Mouse (Mus musculus) common myeloid progenitor, adult 5-6 weeks (primary cell): ENCODE data around the gene Rapgef6. TPM values are rescaled to one million over a fixed set of nuclear protein-coding genes. Genes with fewer than 3 reads are reported as not detected.

Experiments
- ATAC-seq: replicated peaks from 2 replicates; pipeline ENCODE4 v1.8.0; 2016; ENCODE audit warnings: low read depth, mild to moderate bottlenecking, moderate TSS enrichment, inconsistent platforms; ENCODE audit not compliant: poor library complexity, severe bottlenecking
- total RNA-seq: library from RNA; stranded (forward); fragments of 200-1000, 187-1606 nt; gene quantifications from 2 replicates; pipeline ENCODE4 v1.2.3, GENCODE M21; 2017

Gene Rapgef6
- total RNA-seq, 1 experiment from 2014 or later: 68.0 TPM

- ATAC-seq: peak; percentile 68
Measured at GRCm38 (mm10) chr11:54727327-54727901, 204.8 kb downstream of the Rapgef6 start.

GRCm38 (mm10) chr11:54728371-54728770 lies 205.7 kb downstream of the Rapgef6 start:
- no peak for ATAC-seq

- ATAC-seq: no peak
Measured at GRCm38 (mm10) chr11:54729311-54729710, 206.7 kb downstream of the Rapgef6 start.

GRCm38 (mm10) chr11:54730931-54731330 lies 208.3 kb downstream of the Rapgef6 start:
- ATAC-seq: no peak

GRCm38 (mm10) chr11:54731367-54731766 lies 208.7 kb downstream of the Rapgef6 start:
- no peak for ATAC-seq

- ATAC-seq: 0 out of 2 replicates have a peak, but pooled peaks have one; percentile 22
Measured at GRCm38 (mm10) chr11:54733546-54733945, 210.9 kb downstream of the Rapgef6 start.

- no peak for ATAC-seq
Measured at GRCm38 (mm10) chr11:54735114-54735513, 212.5 kb downstream of the Rapgef6 start.

- ATAC-seq: 0 out of 2 replicates have a peak, but pooled peaks have one; percentile 58
Measured at GRCm38 (mm10) chr11:54736903-54737302, 214.3 kb downstream of the Rapgef6 start.

GRCm38 (mm10) chr11:54739012-54739750 lies 216.5 kb downstream of the Rapgef6 start:
- no peak for ATAC-seq

- no peak for ATAC-seq
Measured at GRCm38 (mm10) chr11:54741330-54741729, 218.7 kb downstream of the Rapgef6 start.

- no peak for ATAC-seq
Measured at GRCm38 (mm10) chr11:54744231-54744630, 221.6 kb downstream of the Rapgef6 start.

Other genes with a start within 250 kb of the Rapgef6 start
- 10.1 and 13.4 TPM in 2 replicates for gene Acsl6, start 219.0 kb upstream of the Rapgef6 start, total RNA-seq
- gene Meikin, start 152.2 kb upstream of the Rapgef6 start, total RNA-seq: not detected in 2 replicates
- gene Fnip1, start 84.6 kb upstream of the Rapgef6 start, total RNA-seq: 25.4 and 26.4 TPM in 2 replicates